Mouse (Mus musculus) CH12.LX (cell line): ENCODE results near the gene 2200002D01Rik.

ENCODE experiments used
- KAT2A ChIP-seq: IDR thresholded peaks from 2 replicates; pipeline ENCODE4 v1.6.1; 2012; ENCODE audit warnings: low read length, improper control_type of control experiment, inconsistent platforms; ENCODE audit not compliant: insufficient replicate concordance
- RCOR1 ChIP-seq: conservative IDR thresholded peaks from 2 replicates; pipeline ENCODE4 v1.6.1; 2012; ENCODE audit warnings: low read depth, mild to moderate bottlenecking, inconsistent platforms, low read length, improper control_type of control experiment
- TCF12 ChIP-seq: IDR thresholded peaks from 2 replicates; pipeline ENCODE4 v1.6.1; 2014; ENCODE audit warnings: low read depth, mild to moderate bottlenecking, inconsistent platforms, low read length, improper control_type of control experiment
- USF1 ChIP-seq: IDR thresholded peaks from 2 replicates; pipeline ENCODE4 v1.6.1; 2014; ENCODE audit warnings: low read depth, mild to moderate bottlenecking, inconsistent platforms, low read length, improper control_type of control experiment
- ZNF384 ChIP-seq: IDR thresholded peaks from 2 replicates; pipeline ENCODE4 v1.6.1; 2012; ENCODE audit warnings: low read depth, low read length, improper control_type of control experiment, inconsistent platforms

- no peak for TF ChIP-seq KAT2A
- TF ChIP-seq TCF12 = no peak
- no peak for TF ChIP-seq RCOR1
- TF ChIP-seq USF1 = no peak
- no peak for TF ChIP-seq ZNF384
Observed at GRCm38 (mm10) chr7:29262151-29262550, 13.9 kb upstream of the 2200002D01Rik start.
